Mouse (Mus musculus): ENCODE results near the gene Siah3.

DNA sequence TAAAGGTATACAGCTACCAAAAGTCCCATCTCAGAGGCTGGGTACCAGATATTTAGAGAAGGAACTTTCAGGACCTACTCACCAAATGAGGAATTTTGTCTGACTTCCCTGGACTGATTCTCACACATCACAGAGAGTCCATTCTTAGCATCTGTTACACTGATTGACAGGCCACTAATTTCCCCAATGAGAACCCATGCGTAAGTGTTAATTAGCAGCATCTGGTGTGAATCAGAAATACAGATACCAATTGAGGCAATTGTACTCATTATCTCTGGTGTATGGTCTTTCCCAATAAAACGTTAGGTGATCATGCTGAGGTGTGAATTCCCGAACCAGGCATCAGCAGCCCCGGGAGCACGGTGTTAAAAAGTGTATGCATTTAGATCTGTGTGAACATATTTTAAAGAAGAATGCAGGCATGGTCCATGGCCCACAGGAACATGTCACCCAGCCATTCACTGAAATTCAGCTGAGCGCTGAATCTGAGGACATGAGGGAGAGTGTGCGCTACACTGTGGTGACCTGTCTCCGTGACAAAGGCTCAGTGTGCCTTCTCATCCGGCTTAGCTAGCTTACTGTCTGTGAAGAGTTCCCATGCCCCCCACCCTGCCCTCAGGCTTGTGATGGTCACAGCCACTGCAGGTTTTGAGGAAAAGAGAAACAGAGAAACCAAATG lies 61.3 kb downstream of the Siah3 start:
- TF ChIP-seq POLR2A (IDR thresholded peaks at IDR 0.05; ENCODE audit: borderline replicate concordance, extremely low read depth, low read depth, low read length) (no peak), CTCF (IDR thresholded peaks at IDR 0.05; ENCODE audit: insufficient read depth, low read length) (no peak)
